Mouse (Mus musculus) cerebellum, postnatal 10 days (tissue): ENCODE measurements around the gene Map3k10.
"Not testable (repeated sequence)": the region's sequence is repeated elsewhere in the genome, so short reads cannot be mapped to it uniquely, and the experiment has no call there.

ENCODE experiments used
- DNase-seq, 2 experiments: peaks; one replicate each; pipeline ENCODE4 v3.0.0; 2021; ENCODE audit warnings: mixed read lengths in 2 of 2

Gene Map3k10

DNA sequence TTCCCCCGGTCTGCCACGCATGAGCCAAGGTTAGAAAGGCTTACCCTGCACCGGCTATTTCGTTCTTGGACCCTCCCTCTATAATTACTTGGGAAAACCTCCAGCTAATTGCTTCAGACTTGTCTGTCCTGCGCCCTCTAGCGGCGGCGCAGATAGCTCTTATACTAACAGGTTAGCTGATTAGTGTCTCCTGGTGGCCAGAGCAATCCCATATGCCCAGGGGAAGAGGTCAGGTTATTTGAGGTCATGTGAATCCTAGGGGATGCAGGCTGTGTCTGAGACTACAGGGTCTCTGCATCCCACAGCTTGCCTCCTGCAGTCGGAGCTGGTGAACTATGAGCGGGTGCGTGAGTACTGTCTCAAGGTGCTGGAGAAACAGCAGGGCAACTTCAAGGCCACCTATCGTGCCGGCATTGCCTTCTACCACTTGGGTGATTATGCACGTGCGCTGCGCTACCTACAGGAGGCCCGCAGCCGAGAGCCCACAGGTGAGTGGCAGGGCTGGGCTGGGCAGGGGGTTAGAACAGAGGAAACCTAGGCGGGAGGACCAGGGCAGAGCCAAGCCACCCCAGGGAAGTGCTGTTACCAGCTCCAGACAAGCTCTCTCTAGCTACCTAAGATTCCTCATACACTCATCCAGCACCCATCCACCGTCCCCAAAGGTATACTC is 19.7 kb downstream of the Map3k10 start:
- DNase-seq: peak; percentile 78 to 84

DNA sequence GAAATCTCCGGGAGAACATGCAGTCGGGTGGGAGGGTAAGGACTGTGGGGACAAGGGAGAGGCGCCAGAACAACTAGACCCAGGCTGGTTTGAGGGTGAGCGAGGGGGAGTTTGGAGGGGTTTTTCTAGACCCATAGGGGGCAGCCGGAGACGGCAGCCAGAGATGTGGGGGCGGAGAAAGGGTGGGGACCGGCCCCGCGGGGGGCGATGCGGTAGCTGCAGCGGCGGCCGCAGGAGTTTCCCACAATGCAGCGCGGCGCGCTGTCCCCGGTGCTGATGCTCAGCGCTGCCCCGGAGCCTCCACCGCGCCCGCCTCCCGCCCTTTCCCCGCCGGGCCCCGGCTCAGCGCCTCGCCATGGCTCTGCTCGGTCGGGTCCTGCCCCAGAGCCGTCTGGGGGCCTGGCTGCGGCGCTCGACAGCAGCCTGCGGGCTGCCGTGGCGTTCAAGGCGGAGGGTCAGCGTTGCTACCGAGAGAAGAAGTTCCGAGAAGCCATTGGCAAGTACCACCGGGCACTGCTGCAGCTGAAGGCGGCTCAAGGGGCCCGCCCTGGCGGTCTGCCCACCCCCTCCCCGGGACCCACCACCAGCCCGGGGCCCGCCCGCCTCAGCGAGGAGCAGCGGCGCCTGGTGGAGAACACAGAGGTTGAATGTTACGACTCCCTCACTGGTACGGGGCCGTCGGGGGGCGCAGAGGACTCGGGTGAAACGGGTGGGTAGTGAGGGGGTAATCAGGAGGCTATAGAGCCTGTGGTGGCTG is 20.5 kb downstream of the Map3k10 start, which contains the start of gene Ttc9b:
Gene Ttc9b, plus strand, starts transcription at position 235 of the 757 bp plus-strand sequence.
- DNase-seq: peak; percentile 92 to 94

DNA sequence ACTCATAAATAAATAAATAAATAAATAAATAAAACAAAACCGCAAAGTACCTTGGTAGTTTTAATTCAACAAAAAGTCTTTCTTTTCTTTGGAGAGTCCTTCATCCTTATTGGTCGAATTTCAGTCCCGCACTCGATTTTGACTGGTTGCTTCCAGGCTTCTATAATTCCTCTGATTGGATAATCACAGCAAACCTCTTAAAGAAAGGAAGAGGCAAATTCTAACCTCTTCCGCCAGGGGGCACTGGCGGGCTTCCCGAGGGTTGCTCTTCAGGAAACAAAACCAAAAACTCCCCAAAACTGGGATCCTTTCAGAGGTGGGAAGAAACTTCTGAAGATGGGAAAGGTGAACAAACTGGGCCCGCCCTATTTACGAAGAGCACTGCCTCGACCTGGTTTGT is 23.4 kb downstream of the Map3k10 start:
- peak; percentile 92 to 95 for DNase-seq

DNA sequence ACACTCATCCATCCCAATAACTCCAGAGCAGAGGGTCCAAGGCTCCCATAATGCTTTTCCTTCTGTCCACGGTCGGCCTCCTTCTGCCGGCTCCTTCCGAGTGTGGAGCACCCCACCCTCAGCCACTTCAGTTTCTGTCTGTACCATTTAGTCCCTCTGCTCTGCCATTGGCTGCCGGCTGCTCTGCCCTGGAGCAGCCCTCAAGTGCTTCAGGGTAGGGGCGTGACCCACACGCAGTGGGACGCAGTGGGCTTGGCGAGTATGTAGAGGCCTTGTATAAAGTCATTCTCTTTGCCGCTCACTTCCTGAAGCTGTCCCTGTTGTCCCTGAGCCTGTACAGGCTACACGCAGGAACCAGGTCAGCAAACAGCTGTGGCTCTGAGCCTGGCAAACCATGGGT is 24.7 kb downstream of the Map3k10 start:
- DNase-seq: no peak

DNA sequence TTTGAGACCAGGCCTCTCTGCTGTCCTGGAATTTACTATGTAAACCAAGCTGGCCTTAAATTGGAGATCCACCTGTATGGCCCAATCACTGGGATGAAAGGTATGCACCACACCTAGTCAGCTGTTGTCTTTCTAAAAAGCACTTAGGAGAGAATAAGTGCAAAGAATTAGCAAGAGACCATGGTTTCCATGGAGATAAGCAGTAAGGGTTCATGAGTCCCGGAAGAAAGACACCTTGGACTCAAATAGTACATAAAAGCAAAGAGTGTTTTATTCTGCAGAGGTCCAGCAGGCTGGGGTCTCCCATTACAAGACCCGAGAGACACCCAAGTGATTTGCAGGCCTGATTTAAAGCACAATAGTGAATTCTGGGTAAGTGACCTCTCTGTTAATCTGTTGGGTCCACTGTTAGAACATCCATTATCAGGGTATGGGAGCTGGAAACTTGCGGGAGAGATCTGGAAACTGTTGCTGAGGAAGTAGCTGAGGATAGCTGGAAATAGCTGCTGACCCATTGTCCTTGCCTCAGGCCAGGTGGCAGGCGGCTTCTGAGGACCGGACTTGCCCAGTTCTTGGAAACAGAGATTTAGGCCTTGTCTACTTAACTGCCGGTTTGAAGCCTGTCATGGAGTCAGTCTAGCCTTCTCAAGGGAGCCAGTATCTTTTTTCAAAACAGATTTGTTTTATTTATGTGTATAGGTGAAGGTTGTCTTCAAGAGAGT is 27.0 kb downstream of the Map3k10 start:
- no peak for DNase-seq

DNA sequence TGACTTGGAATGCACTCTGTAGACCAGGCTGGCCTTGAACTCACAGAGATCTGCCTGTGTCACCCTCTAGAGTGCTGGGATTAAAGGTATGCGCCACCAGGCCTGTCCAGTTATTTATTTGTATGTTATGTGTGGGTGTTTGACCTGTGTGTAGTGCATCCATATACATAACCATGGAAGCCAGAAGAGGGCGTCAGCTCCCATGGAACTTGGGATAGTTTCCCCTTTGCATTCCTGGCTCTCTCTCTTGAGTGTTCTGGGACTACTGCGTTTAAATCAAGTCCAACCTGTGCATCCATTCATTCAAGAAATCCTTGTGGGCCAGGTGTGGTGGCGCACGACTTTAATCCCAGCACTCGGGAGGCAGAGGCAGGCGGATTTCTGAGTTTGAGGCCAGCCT is 27.9 kb downstream of the Map3k10 start:
- no peak for DNase-seq

DNA sequence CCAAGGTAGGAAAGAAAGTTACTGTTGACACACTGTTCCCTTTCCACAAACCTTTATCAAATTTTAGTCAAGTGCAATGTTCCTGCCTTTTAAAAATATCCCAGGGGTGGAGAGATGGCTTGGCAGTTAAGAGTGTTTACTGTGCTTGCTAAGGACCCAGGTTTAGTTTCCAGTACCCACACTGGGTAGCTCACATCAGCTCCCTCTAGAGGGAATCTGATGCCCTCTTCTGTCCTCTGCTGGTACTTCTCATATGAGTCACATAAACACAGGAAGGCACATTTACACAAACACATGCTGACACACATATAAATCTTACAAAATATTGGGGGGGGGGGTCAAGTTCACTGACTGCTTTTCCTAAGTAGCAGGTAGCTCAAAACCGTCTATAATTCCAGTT is 29.9 kb downstream of the Map3k10 start:
- DNase-seq: no peak

DNA sequence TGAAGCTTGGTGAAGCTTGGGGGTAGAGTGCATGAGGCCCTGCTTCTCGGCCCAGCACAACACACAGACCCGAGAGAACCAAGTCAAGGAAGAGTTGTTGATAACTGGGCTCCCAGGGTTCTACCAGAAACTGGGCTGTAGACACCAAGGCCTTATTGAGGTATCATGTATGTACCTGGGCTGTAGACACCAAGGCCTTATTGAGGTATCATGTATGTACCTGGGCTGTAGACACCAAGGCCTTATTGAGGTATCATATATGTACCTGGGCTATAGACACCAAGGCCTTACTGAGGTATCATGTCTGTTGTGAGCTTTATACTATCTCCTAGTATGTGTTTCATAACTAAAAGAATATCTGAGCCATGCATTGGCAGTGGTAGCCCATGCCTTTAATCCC is 39.3 kb downstream of the Map3k10 start:
- not testable (repeated sequence) for DNase-seq

DNA sequence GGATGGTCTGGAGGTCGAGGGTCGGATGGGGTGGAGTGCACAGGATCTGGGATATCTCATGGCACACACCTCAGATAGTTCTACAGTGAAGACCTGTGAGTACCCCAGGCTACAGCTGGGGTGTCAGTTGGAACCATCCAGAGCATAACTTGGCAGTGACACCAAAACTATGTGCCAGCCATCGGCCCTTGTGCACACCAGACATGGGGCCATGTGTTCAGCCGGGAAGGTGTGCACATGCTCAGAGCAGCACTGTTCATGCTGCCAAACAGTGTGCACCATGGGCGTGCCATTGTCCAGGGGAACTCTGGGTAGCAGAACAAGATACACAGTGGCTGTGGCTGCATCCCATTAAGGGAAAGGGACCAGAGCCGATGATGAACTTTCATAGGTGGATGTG is 39.7 kb downstream of the Map3k10 start:
- DNase-seq: peak; percentile 52 to 62

DNA sequence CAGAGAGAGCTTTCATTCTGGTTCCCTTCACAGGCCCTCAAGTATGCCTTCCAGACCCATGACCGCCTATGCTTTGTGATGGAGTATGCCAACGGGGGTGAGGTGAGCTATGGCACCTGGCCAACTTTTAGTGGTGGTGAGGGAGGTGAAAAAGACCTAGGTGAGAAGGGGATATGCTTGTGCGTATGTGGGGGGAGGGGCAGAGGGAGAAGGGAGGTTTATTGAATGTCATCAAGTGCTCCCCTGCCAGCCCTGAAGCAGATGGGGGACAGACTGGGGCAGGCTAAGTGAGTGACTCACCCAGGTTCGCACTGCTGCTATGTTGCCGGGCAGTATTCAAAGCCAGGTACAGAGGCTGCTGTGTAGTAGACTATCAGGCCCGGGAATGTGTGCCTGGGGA is 41.2 kb downstream of the Map3k10 start:
- DNase-seq: peak; percentile 65 to 72

DNA sequence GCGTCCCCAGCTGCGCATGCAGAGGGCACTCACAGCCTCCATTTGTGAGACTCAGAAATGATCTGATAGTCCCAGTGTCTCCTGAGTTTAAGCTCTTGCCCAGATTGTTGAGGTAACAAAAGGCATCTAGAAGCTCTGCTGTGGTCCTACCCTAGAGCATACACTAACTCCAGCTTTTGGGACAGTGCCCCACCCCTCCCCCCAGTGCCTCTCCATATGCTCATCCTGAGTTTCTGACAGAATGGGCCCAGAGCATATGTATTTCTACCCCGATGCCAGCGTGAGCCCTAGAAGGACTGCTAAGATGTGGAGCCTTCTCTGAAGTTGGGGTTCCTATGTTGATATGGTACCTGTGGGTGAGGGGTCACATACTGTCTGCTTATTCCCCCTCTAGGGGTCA is 43.0 kb downstream of the Map3k10 start:
- peak; percentile 58 to 61 for DNase-seq

DNA sequence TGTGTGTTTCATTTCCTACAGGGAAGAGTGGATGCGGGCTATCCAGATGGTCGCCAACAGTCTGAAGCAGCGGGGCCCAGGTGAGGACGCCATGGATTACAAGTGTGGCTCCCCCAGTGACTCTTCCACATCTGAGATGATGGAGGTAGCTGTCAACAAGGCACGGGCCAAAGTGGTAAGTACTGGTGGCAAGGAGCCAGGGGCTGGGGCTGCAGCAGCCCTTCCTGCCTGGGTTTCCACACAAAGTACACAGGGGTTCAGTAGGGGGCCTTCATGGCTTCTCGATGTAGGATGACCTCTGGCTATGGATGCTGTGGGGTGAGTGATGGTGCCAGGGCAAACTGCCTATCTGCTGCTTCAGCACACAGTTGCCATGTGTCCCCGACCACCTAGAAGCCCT is 45.6 kb downstream of the Map3k10 start:
- DNase-seq: peak; percentile 71 to 72

DNA sequence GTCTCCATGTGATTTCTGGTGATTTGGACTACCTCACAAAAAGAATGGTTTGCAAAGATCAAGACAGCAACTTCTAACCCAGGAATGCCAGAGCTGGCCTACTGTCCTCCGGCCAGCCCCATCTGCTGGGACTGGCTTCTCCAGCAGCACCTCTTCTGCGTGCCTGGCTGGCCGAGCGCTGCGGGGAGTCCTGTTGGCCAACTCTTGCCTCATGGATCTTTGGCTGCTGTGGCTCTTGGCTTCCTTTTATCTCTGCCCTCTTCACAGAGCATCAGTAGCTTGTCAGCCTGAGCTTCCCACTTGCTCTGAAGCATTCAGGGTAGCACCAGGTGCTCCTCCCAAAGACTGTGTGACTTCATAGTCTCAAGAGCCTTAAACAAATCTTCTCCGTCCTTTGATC is 46.2 kb downstream of the Map3k10 start:
- DNase-seq: peak; percentile 79 to 84

DNA sequence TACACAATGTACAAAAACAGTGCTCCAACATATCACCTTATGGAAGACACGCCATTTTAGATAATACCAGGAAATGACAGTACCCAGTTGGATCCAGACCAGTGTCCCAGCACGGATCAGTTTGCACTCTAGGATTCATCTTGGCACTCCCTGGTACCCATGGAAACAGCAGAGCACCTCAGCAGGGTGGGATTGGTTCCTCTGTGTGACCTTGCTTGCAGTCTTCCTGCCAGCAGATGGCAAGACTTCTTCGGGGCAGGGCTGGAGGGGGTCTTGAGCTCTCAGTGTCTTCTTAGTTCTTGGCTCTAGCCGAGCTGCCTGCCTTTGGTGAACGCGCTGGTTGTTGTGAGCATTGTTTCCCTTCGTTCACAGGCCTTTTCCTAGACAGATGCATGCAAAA is 46.7 kb downstream of the Map3k10 start:
- DNase-seq: peak; percentile 62

DNA sequence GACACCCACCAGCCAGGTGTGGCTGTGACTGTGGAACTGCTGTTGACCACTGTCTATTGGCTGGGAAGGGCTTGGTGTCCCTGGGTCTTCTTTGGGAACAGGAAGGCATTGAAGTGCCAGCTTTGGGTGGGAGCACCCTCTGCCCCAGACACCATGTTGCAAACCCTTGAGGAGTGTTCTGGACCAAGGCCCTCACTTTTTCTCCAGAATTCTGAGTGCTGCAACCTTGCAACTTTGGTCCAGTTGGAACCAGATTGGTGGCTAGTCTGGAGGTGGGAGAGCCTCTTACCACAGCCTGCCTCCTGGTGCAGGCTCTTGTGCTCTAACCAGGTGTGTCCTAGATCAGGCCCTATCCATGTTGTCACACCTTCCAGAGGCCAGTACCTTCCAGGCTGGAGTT is 49.4 kb downstream of the Map3k10 start:
- no peak for DNase-seq

DNA sequence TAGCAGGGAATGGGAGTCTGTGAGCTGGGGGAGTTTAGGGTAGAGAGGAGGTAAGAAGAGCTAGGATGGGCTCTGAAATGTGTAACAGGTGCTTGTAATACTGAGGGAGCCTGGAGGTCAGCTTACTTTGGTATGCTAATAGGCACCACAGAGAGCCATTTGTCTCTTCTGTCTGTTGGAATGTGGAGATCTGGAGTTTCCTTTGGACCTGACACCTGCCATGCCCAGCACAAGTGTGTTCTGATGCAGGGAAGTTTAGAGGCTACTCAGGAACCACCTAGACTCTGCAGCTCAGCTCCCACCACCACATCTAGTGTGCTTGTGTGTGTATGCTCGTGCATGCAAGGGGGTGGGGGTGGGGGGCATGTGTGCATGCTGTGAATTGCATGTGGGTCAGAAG is 52.2 kb downstream of the Map3k10 start:
- DNase-seq: no peak

DNA sequence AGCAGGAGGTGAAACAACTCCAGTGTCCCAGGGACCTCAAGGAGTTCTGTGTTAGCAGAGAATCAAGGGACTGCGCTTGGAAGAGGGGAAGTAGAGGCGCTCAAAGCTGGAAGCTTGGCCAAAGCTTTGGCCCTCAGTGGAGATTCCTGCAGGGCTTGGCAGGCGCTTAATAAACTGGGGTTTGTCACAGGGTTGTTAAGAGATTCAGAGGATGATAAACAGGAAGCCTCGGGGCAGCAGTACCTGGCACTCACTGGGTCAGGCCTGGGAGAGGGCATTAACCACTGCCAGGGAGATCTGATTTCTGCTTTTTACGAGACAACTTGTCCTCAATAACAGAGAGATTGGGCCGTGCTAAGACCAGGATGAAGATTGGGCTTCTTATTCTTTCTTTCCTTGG is 53.4 kb downstream of the Map3k10 start:
- DNase-seq: peak; percentile 56 to 70

DNA sequence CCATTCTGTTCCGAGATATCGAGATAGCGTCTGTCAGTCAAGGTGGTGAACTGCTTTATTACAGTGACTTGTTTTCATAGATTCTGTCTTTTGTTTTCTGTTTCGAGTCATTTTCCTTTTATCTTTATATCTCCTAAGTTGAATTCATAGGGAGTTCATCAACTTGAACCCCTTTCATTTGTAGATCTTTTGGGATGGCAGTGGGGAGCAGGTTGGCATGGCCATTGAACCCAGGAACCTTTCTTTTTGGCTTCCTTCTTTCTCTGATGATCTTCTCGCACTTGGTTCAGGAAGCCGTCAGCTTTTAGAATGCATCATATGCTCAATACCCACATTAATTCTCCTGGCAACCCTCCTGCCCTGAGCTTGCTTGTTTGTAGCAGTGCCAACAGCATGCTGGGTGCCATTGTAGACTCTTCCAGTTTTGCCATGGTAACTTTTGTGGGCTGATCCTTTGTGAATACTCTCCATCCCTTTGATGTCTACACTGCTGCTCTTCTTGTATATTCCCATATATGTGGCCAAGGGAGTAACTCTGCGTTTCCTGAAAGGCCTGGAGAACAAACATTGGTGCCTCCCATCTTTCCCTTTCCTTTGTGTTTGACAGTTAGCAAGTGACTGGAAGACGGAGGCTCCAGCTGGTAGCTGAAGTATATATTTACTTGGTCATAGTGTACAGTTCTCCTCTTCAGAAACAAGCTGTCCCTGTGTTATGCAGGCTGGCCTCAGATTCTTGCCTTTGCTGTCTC is 60.5 kb downstream of the Map3k10 start:
- DNase-seq: peak; percentile 91 to 93

DNA sequence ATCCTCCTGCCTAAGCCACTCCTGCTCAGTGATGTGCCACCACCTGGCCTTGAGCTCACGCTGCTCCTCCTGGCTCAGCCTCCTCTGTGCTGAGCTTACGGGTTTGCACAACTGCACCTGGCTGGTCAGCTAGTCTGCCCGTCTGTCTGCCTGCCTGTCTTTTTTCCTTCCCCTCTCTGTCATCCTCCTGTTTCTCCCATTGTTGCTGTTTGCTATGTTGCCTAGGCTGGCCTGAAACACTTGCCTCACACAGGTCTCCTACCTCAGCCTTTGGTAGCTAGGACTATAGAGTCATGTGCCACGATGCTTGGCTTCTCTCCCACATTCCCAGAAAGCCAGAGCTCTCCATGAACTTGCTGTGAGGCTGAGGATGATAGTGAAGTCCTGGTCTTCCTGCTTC is 61.5 kb downstream of the Map3k10 start:
- peak; percentile 69 to 73 for DNase-seq

DNA sequence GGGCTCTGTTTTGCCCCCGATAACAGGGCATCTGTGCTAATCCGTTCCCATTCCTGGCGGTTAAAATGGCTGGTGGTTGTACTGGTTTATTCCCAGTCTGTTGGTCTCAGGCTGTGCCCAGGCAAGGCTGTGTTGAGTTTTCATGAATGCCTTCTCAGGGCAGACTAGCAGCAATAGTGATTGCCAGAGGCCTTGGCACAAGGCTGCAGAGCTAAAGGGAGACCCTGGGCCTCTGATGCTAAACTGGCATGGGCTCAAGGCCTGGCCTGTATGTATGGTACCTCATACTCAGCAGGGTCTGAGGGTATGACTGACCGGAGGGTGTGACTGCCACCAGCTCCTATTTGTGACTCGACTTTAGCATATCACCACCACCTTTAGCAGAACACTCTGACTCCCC is 63.5 kb downstream of the Map3k10 start:
- peak; percentile 71 to 81 for DNase-seq

DNA sequence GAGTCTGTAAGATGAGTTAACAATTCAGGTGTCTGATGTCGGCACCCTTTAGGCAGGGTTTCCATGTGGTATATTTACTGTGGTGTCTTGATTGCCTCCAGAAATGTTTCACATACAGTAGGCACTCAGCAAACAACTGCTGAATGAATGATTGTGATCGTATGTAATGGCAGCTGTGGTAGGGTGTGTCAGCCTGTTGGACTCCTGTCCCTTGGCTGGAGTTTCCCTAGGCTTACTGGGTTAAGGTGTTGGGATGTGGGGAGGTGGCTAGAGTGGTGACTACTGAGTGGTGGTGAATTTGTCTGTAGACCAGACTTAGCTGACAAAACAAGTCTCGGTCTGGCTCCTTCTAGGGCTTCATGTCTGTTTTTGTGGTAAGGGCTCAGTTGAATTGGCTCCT is 64.0 kb downstream of the Map3k10 start:
- DNase-seq: no peak

DNA sequence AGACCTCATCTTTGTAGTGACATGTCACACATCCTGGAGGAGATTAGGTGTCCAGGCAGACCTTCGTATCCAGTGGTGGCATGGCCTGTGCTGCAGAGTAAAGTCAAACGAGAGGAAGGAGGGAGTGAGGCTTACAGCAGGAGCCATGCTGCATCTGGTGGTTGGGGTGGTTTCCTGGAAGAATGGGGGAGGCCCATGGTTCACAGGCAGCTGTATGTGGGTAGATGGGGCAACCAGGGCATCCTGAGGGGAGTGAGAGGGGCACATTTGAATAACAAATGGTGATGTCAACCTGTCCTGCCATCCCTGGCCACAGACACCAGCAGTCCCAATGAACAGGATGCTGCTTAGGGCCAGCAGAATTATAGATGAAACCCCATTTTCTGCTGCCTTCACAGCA is 64.7 kb downstream of the Map3k10 start:
- DNase-seq: no peak

DNA sequence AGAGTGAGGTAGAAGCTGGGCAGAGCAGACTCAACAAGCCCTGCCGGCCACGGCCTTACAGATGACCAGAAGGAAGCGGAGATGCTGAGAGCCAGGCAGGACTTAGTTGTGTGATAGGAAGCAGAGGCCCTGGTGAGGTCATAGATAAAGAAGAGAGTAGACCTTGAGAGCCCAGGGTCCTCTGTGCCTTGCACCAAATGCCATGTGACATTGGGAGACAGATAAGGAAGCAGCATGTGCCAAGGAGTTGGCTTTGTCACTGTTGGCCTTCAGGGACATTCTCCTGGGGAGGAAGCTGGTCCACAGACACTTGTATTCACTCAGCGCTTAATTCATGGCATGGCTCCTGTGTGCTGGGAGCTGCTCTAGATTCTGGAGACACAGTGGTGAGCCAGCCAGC is 65.1 kb downstream of the Map3k10 start:
- DNase-seq: no peak
